In the genomic region with DNA sequence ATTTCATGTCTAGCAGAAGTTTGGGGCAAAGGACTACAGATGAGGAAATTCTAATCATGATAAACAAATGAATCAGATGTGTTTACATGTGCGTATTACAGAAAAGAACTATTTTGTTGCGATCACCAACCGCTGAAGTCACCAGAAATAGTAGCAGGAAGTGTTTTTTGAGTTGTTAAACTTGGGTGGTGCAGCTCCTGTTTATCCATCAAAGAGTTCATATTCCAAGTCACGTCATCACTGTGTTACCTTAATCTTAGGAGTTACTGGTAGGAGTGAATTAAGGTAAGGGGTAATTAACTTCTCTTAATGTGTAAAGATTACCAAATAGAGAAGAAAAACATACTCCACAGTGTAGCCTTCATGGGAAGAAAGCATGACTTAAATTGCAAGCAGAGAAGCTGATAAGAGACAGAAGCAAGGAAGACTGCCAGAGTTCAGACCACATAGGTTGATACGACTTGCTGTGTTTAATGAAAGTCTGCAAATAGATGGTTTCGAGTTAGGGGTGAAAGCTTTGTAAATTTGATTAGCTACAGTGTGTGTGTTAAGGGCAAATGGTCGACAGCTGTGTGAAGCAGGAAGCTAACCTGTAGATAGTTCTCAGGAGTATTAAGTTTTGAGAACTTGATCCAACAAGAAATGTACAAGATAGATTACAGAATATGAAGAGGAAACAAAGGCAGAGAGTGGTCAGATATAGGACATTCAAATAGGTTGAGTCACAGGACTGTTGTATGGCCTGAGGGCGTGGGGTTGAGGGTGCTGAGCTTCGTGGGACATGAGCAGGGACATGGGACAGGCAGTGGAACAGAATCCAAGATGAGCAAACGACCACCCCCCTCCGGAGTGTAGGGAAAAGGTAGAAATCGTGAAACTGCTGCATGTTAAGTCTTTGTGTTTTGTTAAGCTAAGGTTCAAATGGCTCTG, we compare ENCODE assay signal across 1 mouse cellular context.
TF ChIP-seq lines count a peak whose summit lies in the region.

No protein-coding gene starts in this region.

TF ChIP-seq in CH12.LX, 34 proteins besides CTCF, POLR2A, EP300 and RAD21:
- TF ChIP-seq USF1 (IDR thresholded peaks at IDR 0.05; ENCODE audit: low read depth, low read length) = no peak
- TF ChIP-seq IRF4 (IDR thresholded peaks at IDR 0.05; ENCODE audit: low read depth, low read length) = no peak
- no peak for TF ChIP-seq ZC3H11A (IDR thresholded peaks at IDR 0.05; ENCODE audit: low read depth, low read length)
- no peak for TF ChIP-seq ZKSCAN1 (IDR thresholded peaks at IDR 0.05; ENCODE audit: borderline replicate concordance, low read depth, low read length)
- TF ChIP-seq MEF2A (IDR thresholded peaks at IDR 0.05; ENCODE audit: borderline replicate concordance, low read depth, low read length) = no peak
- TF ChIP-seq POLR2AphosphoS2 (IDR thresholded peaks at IDR 0.05; ENCODE audit: low read depth, low read length) = no peak
- TF ChIP-seq GABPA (IDR thresholded peaks at IDR 0.05; ENCODE audit: insufficient replicate concordance, low read depth, low read length) = no peak
- no peak for TF ChIP-seq TBP (conservative IDR thresholded peaks at IDR 0.05; ENCODE audit: low read depth, low read length)
TF ChIP-seq in CH12.LX: peak in this region for 0.
